Mouse (Mus musculus): Measurements from ENCODE around the gene Serpinb5. TPM values are rescaled to one million over a fixed set of nuclear protein-coding genes. Genes with fewer than 3 reads are reported as not detected.

Serpinb5 gene
- polyA plus RNA-seq (2012; ENCODE audit: insufficient read depth, insufficient read length, low replicate concordance, missing spikeins), result not detected in 2 replicates

DNA sequence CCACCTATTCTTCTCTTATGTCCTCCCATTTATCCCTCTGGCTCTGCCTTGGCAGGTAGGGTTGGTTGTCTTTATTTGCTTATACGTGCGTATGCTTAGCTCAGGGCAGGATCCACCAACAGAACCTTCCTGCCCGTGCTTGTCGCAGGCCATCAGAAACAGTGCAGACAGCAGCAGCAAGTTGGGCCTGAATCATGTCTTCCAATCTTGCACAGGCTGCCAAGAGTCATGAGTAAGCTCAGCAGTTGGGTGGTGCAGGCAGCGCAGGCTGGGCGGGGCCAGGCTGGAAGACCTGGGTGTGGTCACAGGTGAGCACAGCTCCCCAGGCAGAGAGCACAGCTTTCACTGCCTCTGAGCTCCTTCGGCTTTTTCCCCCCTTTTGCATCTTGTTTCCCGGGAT is at the start of gene Serpinb5:
TSS of gene Serpinb5 (plus strand) at position 327 of the 400 bp plus-strand sequence.
- Histone ChIP-seq H3K4me3 (ENCODE audit: insufficient read depth, low read depth, low read length) (no peak within 1 kb of the TSS), H3K4me1 (ENCODE audit: control insufficient read depth, insufficient read depth, low read length) (no peaks in the 10 kb centered on the region), H3K27ac (ENCODE audit: insufficient read depth, low read depth, low read length) (no peak within 1 kb of the TSS)
- 68% methylated on average over 8 of the region's 8 CpGs for WGBS
- TF ChIP-seq CTCF (IDR thresholded peaks at IDR 0.05; ENCODE audit: insufficient read depth, low read depth, low read length) (no peak), POLR2A (IDR thresholded peaks at IDR 0.05; ENCODE audit: insufficient read depth, low read depth, low read length) (no peak)

- TF ChIP-seq POLR2A (IDR thresholded peaks at IDR 0.05; ENCODE audit: insufficient read depth, low read depth, low read length) (no peak), CTCF (IDR thresholded peaks at IDR 0.05; ENCODE audit: insufficient read depth, low read depth, low read length) (no peak)
- 71% methylated on average over 5 of the region's 5 CpGs for WGBS
- H3K4me1 ChIP-seq (ENCODE audit: control insufficient read depth, insufficient read depth, low read length), result no peaks in the 10 kb centered on the region
- no peak overlapping the region for H3K27ac ChIP-seq (ENCODE audit: insufficient read depth, low read depth, low read length)
- no peak overlapping the region for H3K4me3 ChIP-seq (ENCODE audit: insufficient read depth, low read depth, low read length)
Observed at GRCm38 (mm10) chr1:106814864-106815263, 46.1 kb upstream of the Serpinb5 start.

DNA sequence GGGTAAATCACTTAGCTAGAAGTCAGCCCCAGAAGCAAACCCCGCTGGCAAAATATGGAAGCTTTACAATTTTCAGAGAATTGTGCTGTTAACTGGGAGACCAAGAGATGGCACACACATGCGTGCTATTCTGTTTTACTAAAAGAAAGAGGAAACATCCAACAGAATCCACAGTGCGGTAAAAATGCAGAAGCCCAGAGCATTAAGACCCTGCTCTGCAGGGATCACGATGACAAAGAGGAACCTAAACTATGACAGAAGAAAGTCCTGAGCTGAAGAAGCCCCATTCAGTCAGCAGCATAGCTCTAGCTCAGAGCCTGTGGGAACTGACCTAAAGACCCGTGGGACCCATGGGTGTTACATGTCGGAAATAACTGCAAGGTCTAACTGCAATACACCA is 45.7 kb upstream of the Serpinb5 start:
- TF ChIP-seq POLR2A (IDR thresholded peaks at IDR 0.05; ENCODE audit: insufficient read depth, low read depth, low read length) (no peak), CTCF (IDR thresholded peaks at IDR 0.05; ENCODE audit: insufficient read depth, low read depth, low read length) (no peak)
- WGBS, result 90% methylated on average over 6 of the region's 6 CpGs
- no peak overlapping the region for H3K27ac ChIP-seq (ENCODE audit: insufficient read depth, low read depth, low read length)
- no peaks in the 10 kb centered on the region for H3K4me1 ChIP-seq (ENCODE audit: control insufficient read depth, insufficient read depth, low read length)
- no peak overlapping the region for H3K4me3 ChIP-seq (ENCODE audit: insufficient read depth, low read depth, low read length)

DNA sequence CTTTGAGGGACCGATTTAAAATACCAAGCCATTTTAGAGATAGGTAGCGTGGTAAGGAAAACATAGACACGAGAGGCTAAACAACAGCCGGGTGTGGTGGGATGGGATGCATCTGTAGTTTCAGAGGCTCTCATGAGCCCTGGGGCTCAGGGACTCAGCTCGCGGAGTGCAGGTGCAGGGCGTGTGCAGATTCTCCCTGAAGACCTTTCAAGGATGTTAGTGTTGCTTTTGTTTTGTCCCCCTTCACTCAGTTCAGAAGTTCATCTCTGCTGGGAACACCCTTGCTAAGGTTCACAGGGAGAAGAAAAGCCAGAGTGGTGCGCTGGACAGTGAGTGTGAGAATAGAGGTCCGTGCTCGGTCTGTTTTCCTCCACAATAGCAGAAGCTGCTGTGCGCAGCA is 44.2 kb upstream of the Serpinb5 start:
- H3K4me3 ChIP-seq (ENCODE audit: insufficient read depth, low read depth, low read length), result no peak overlapping the region
- 86% methylated on average over 11 of the region's 11 CpGs for WGBS
- TF ChIP-seq POLR2A (IDR thresholded peaks at IDR 0.05; ENCODE audit: insufficient read depth, low read depth, low read length) (no peak), CTCF (IDR thresholded peaks at IDR 0.05; ENCODE audit: insufficient read depth, low read depth, low read length) (no peak)
- no peak overlapping the region for H3K27ac ChIP-seq (ENCODE audit: insufficient read depth, low read depth, low read length)
- no peaks in the 10 kb centered on the region for H3K4me1 ChIP-seq (ENCODE audit: control insufficient read depth, insufficient read depth, low read length)

GRCm38 (mm10) chr1:106818323-106818722 is 42.6 kb upstream of the Serpinb5 start:
- Histone ChIP-seq H3K4me3 (ENCODE audit: insufficient read depth, low read depth, low read length) (no peak overlapping the region), H3K27ac (ENCODE audit: insufficient read depth, low read depth, low read length) (no peak overlapping the region), H3K4me1 (ENCODE audit: control insufficient read depth, insufficient read depth, low read length) (no peaks in the 10 kb centered on the region)
- WGBS, result 12% methylated on average over 4 of the region's 4 CpGs
- no peak for TF ChIP-seq POLR2A (IDR thresholded peaks at IDR 0.05; ENCODE audit: insufficient read depth, low read depth, low read length)
- TF ChIP-seq CTCF (IDR thresholded peaks at IDR 0.05; ENCODE audit: insufficient read depth, low read depth, low read length), result no peak

GRCm38 (mm10) chr1:106822297-106822696 is 38.7 kb upstream of the Serpinb5 start:
- WGBS, result 66% methylated on average over 3 of the region's 3 CpGs
- TF ChIP-seq POLR2A (IDR thresholded peaks at IDR 0.05; ENCODE audit: insufficient read depth, low read depth, low read length) (no peak), CTCF (IDR thresholded peaks at IDR 0.05; ENCODE audit: insufficient read depth, low read depth, low read length) (no peak)
- no peak overlapping the region for H3K4me3 ChIP-seq (ENCODE audit: insufficient read depth, low read depth, low read length)
- no peaks in the 10 kb centered on the region for H3K4me1 ChIP-seq (ENCODE audit: control insufficient read depth, insufficient read depth, low read length)
- no peak overlapping the region for H3K27ac ChIP-seq (ENCODE audit: insufficient read depth, low read depth, low read length)

GRCm38 (mm10) chr1:106828784-106829183 is 32.2 kb upstream of the Serpinb5 start:
- 69% methylated on average over 4 of the region's 4 CpGs for WGBS
- TF ChIP-seq POLR2A (IDR thresholded peaks at IDR 0.05; ENCODE audit: insufficient read depth, low read depth, low read length), result no peak
- no peak for TF ChIP-seq CTCF (IDR thresholded peaks at IDR 0.05; ENCODE audit: insufficient read depth, low read depth, low read length)
- H3K4me1 ChIP-seq (ENCODE audit: control insufficient read depth, insufficient read depth, low read length), result no peaks in the 10 kb centered on the region

DNA sequence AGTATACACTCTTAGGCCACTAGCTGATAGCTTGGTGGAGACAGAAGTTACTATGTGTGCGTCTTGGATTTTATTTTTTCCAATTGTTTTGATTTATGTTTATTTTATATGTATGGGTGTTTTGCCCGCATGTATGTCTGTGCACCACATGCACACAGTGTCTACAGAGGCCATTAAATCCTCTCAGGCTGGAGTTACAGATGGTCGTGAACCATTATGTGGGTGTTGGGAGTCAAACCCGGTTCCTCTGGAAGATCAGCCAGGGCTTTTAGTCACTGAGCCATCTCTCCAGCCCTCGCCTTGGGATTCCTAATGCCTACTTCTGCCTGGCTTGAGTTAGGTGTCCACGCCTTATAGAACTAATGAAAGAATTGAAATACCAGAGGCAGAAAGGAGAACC is 4.6 kb downstream of the Serpinb5 start:
- no peak overlapping the region for H3K27ac ChIP-seq (ENCODE audit: insufficient read depth, low read depth, low read length)
- TF ChIP-seq CTCF (IDR thresholded peaks at IDR 0.05; ENCODE audit: insufficient read depth, low read depth, low read length), result no peak
- no peak for TF ChIP-seq POLR2A (IDR thresholded peaks at IDR 0.05; ENCODE audit: insufficient read depth, low read depth, low read length)
- no peak overlapping the region for H3K4me3 ChIP-seq (ENCODE audit: insufficient read depth, low read depth, low read length)
- WGBS, result 96% methylated on average over 6 of the region's 6 CpGs
- H3K4me1 ChIP-seq (ENCODE audit: control insufficient read depth, insufficient read depth, low read length), result no peaks in the 10 kb centered on the region

More at GRCm38 (mm10) chr1:106828784-106829183, 32.2 kb upstream of the Serpinb5 start:
- Histone ChIP-seq H3K27ac (ENCODE audit: insufficient read depth, low read depth, low read length) (no peak overlapping the region), H3K4me3 (ENCODE audit: insufficient read depth, low read depth, low read length) (no peak overlapping the region)

DNA sequence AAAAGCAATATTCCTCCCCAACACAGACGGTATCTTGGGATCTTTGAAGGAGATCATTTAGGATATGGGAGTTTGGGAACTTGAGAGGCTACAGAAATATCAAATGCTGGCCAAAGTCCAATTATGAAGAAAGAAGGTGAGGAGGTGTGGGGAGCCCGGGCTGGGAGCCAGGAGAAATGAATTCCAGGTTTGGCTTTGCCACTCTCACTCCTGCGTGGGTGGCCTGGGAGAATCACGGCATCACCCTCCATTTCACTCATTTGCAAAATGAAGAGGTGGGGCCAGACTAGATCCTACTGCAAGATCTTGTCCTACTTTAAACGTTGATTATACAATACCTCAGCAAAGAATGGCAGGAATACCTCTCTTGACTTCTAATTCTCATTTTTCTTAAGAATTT is 5.1 kb downstream of the Serpinb5 start:
- Histone ChIP-seq H3K4me1 (ENCODE audit: control insufficient read depth, insufficient read depth, low read length) (no peaks in the 10 kb centered on the region), H3K27ac (ENCODE audit: insufficient read depth, low read depth, low read length) (no peak overlapping the region), H3K4me3 (ENCODE audit: insufficient read depth, low read depth, low read length) (no peak overlapping the region)
- 59% methylated on average over 5 of the region's 5 CpGs for WGBS
- TF ChIP-seq CTCF (IDR thresholded peaks at IDR 0.05; ENCODE audit: insufficient read depth, low read depth, low read length) (no peak), POLR2A (IDR thresholded peaks at IDR 0.05; ENCODE audit: insufficient read depth, low read depth, low read length) (no peak)

DNA sequence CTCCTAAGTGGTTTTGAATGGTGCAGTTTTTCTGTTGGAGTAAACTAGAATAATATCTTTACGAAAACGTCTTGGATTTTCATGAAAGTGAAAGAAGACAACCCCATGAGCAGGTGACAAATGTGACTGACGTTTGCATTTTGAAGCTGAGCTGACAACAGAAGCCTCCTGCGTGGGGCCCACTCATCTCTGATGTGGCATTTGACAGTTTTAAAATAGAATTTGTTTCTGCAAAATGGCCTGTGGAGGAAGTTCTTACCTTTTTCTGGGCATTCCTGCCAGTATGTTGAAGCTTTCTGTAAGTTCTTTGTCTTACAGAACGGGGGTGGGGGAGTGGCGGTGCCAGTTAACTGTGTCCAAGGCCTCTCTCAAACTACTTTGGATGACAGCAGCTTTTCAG is 5.8 kb downstream of the Serpinb5 start:
- TF ChIP-seq POLR2A (IDR thresholded peaks at IDR 0.05; ENCODE audit: insufficient read depth, low read depth, low read length) (no peak), CTCF (IDR thresholded peaks at IDR 0.05; ENCODE audit: insufficient read depth, low read depth, low read length) (no peak)
- Histone ChIP-seq H3K27ac (ENCODE audit: insufficient read depth, low read depth, low read length) (no peak overlapping the region), H3K4me1 (ENCODE audit: control insufficient read depth, insufficient read depth, low read length) (no peaks in the 10 kb centered on the region), H3K4me3 (ENCODE audit: insufficient read depth, low read depth, low read length) (no peak overlapping the region)
- WGBS, result 53% methylated on average over 6 of the region's 6 CpGs

All from olfactory bulb, adult 2 months (tissue).